Mouse (Mus musculus): ENCODE measurements at regions not wholly inside any gene's neighbourhood (a gene's known extent, or its start where the extent isn't known, plus 50 kb on each side); places are given as distances from the start of the nearest gene placed in this dataset.

GRCm38 (mm10) chr6:101593782-101594641 is 216.3 kb upstream of the Pdzrn3 start:
- no peak for DNase-seq (ENCODE audit: low read depth)

GRCm38 (mm10) chr6:101585871-101586270 is 208.2 kb upstream of the Pdzrn3 start:
- no peak for DNase-seq (ENCODE audit: low read depth)

- DNase-seq (ENCODE audit: low read depth): no peak
Observed at GRCm38 (mm10) chr6:101580824-101581223, 203.1 kb upstream of the Pdzrn3 start.

GRCm38 (mm10) chr6:101556096-101556495 is 178.4 kb upstream of the Pdzrn3 start:
- DNase-seq (ENCODE audit: low read depth): no peak

GRCm38 (mm10) chr6:101554965-101555604 is 177.4 kb upstream of the Pdzrn3 start:
- no peak for DNase-seq (ENCODE audit: low read depth)

GRCm38 (mm10) chr6:101550501-101551268 is 173.0 kb upstream of the Pdzrn3 start:
- no peak for DNase-seq (ENCODE audit: low read depth)

GRCm38 (mm10) chr6:101537581-101537980 is 159.9 kb upstream of the Pdzrn3 start:
- no peak for DNase-seq (ENCODE audit: low read depth)

GRCm38 (mm10) chr6:101534214-101535052 is 156.7 kb upstream of the Pdzrn3 start:
- no peak for DNase-seq (ENCODE audit: low read depth)

GRCm38 (mm10) chr6:101532436-101532835 is 154.7 kb upstream of the Pdzrn3 start:
- no peak for DNase-seq (ENCODE audit: low read depth)

- DNase-seq (ENCODE audit: low read depth): no peak
Observed at GRCm38 (mm10) chr6:101531914-101532313, 154.2 kb upstream of the Pdzrn3 start.

GRCm38 (mm10) chr6:101525129-101525528 is 147.4 kb upstream of the Pdzrn3 start:
- no peak for DNase-seq (ENCODE audit: low read depth)

- no peak for DNase-seq (ENCODE audit: low read depth)
Observed at GRCm38 (mm10) chr6:101521316-101521715, 143.6 kb upstream of the Pdzrn3 start.

- DNase-seq (ENCODE audit: low read depth): no peak
Observed at GRCm38 (mm10) chr6:101520755-101521154, 143.1 kb upstream of the Pdzrn3 start.

GRCm38 (mm10) chr6:101518904-101519701 is 141.4 kb upstream of the Pdzrn3 start:
- no peak for DNase-seq (ENCODE audit: low read depth)

- DNase-seq (ENCODE audit: low read depth): no peak
Observed at GRCm38 (mm10) chr6:101517584-101517983, 139.9 kb upstream of the Pdzrn3 start.

GRCm38 (mm10) chr6:101513696-101514095 is 136.0 kb upstream of the Pdzrn3 start:
- DNase-seq (ENCODE audit: low read depth): no peak

GRCm38 (mm10) chr6:101502149-101502548 is 124.5 kb upstream of the Pdzrn3 start:
- no peak for DNase-seq (ENCODE audit: low read depth)

GRCm38 (mm10) chr6:101501716-101502115 is 124.0 kb upstream of the Pdzrn3 start:
- no peak for DNase-seq (ENCODE audit: low read depth)

GRCm38 (mm10) chr6:101500202-101500601 is 122.5 kb upstream of the Pdzrn3 start:
- no peak for DNase-seq (ENCODE audit: low read depth)

- DNase-seq (ENCODE audit: low read depth): no peak
Observed at GRCm38 (mm10) chr6:101488466-101488865, 110.8 kb upstream of the Pdzrn3 start.

Measured in induced T-regulatory cell, adult 2 months (primary cell).